Mouse (Mus musculus) ES-CJ7 (cell line): Measurements from ENCODE around the gene Ndufb7.
"Not testable (repeated sequence)": the region's sequence is repeated elsewhere in the genome, so short reads cannot be mapped to it uniquely, and the experiment has no call there.

Source experiments
- DNase-seq: peaks from one replicate; pipeline ENCODE4 v3.0.0; 2011; ENCODE audit warnings: low read depth, low spot score

The Ndufb7 gene

GRCm38 (mm10) chr8:83575561-83576515 is 9.4 kb downstream of the Ndufb7 start:
- DNase-seq = no peak

- no peak for DNase-seq
Measured at GRCm38 (mm10) chr8:83576516-83576895, 10.0 kb downstream of the Ndufb7 start.

DNA sequence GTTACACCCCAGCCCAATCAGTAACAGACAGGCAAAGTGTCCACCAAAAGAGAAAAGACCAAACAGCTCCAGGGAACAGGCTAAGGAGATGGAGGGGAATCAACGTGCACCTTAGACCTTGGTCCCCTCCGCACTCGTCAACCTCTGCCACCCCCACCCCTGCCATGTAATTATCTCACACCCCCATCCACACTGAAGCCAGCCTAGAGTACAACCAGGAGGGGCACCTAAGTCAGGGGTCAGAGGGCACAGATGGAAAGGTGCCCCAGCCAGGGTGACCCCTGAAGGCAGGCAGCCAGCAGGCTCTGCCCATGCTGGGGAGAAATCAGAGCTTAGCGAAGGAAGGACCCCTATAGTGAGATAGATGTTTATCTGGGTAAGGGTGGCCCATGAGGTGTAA is 10.4 kb downstream of the Ndufb7 start:
- no peak for DNase-seq

- DNase-seq = peak; percentile 54
Measured at GRCm38 (mm10) chr8:83577384-83577791, 10.9 kb downstream of the Ndufb7 start.

- DNase-seq = no peak
Measured at GRCm38 (mm10) chr8:83578131-83579055, 11.9 kb downstream of the Ndufb7 start.

- DNase-seq = no peak
Measured at GRCm38 (mm10) chr8:83579676-83580075, 13.2 kb downstream of the Ndufb7 start.

DNA sequence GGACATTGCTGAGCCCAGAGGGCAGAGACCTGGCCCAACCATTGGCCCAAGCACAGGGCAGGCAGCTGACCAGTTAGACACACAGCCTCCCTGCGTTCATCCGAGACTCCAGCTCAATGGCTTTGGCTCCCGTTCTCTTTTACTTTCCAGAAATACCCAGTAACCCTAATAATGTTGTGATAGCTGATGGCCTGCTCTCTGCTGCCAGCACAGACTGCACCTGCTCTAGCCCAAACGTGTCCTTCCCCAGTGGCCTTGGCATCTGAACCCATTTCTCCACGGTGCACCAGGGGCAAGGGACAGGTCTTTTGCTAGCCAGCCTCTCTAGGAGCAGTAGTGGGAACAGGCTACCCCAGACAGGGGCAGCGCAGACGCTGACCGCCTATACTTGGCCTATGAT is 14.4 kb downstream of the Ndufb7 start:
- no peak for DNase-seq

- DNase-seq = no peak
Measured at GRCm38 (mm10) chr8:83582226-83582625, 15.8 kb downstream of the Ndufb7 start.

DNA sequence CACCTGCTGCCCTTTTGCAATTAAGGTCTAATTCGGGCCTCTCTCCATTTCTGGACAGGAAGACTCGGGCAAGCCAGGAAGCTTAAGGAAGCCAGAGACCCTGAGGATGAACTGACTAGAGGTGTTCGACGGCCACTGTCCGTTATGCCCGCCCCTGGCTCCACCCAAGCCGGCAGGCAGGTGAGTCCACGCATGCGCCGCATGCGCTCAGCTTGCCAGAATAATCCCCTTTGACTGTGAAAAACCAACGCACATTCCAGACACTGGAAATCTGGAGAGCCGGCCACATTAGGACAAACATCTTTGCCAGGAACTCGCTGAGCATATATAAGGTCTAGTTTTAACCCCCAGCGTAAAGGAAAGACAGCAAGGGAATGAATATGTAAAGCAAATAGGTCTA is 16.8 kb downstream of the Ndufb7 start:
- no peak for DNase-seq

DNA sequence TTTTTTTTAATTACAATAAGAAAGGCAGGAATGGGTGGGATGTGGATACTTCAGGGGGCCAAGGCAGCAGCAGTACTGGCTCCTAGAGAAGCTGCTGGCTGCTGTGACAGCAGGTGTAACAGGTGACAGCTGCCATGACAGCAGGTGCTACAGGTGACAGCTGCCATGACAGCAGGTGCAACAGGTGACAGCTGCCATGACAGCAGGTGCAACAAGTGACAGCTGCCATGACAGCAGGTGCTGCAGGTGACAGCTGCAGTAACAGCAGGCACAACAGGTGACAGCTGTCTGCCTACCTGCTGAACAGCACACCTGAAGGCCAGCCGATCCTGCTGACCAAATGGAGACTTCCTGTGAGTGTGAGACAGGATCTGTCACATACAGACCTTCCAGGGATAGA is 18.3 kb downstream of the Ndufb7 start:
- DNase-seq = no peak

DNA sequence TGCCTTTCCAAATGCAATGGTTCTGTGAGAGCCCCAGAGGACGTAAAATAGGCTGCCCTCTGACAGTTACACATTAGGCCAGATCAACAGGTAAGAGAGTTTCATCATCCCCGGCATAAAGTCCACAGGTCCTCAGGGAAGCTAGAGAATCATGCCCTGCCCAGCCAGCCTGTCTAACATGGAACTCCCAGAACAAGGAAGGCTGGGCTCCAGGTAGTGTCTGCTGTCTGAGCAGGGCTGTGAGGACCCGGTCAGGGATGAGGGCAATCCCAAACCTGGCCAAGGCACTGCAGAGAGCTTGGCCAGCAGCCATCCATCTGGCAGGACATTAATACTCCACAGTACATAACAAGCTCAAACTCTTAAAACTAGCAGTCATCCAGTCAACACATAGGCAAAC is 18.9 kb downstream of the Ndufb7 start:
- DNase-seq = no peak

GRCm38 (mm10) chr8:83587644-83588043 is 21.2 kb downstream of the Ndufb7 start:
- DNase-seq = no peak

DNA sequence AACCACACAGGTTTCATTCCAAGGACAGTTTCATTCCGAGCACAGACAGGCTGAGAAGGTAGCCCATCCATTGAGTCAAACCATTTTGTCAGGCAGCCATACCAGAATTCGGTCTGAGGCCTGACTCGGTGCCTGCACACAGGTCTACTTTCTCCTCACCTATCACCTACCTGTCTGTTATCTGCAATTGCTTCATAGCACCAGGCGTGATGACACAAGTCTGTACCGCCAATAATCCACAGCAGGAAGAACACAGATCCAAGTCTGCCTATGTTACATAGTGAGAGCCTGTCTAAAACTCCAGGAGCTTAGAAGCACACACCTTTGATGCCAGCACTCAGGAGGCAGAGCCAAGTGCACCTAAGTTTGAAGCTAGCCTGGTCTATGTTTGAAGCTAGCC is 22.4 kb downstream of the Ndufb7 start:
- DNase-seq = no peak

DNA sequence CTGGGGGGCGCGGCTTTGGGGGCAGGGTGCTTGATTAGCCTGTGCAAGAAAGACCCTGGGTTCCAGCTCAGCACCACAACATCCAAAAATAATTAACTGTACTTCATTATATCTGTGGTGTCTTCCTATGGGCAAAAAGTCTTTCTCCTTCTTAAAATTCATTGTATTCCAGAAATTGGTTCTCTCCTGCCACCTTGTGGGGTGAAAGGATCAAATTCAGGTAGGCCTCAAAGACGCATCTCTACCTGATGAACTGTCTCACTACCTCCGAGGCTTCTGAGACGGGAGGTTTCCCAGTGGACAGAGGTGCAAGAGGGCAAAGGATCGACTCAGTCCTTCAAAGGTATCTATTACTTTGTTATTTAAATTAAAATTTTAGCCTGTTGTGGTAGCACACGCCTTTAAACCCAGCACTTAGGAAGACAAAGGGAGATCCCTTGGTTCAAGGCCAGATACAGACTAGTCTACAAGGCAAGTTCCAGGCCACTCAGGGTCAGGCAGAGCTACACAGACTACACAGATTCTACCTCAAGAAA is 24.1 kb downstream of the Ndufb7 start:
- DNase-seq = peak; percentile 70

- no peak for DNase-seq
Measured at GRCm38 (mm10) chr8:83592682-83593081, 26.2 kb downstream of the Ndufb7 start.

DNA sequence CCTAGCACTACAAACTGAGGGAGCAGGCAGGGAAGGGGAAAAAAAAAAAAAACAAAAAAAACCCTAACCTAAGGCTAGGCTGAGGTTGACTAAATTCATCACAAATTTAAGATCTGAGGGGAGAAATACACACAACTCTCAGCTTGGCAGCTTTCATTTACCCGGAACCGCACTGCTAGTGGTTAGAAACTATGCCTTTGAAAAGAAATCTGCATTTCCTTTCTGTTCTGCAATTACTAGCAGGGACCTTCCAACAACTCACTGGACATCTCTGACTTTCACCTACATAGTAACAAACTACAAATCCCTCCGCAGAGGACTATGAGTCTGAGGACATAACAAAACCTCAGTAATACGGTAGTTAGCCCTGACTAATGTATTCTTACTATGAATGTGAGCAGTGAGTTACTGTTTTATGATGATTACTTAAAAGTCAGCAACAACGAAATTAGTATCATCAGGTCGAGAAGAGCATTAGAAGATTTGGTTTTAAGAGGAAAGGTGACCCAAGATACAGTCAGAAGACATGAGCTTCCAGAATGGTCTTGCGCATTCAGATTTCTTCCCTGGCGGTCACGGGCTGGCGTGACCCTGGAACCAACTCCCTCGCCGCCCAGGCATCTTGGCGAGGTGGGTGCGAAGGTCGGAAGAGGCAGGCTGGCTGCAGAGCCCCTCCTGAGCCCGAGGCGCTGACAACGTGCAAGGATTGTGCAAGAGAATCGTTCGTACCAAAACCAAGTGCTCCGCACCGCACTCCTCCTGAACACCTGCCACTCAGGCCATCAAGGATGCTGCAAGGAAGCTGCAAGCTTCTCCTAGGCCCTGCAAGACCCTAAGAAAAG is 27.1 kb downstream of the Ndufb7 start:
- DNase-seq = no peak

GRCm38 (mm10) chr8:83594167-83595049 is 27.9 kb downstream of the Ndufb7 start:
- DNase-seq = peak; percentile 99

DNA sequence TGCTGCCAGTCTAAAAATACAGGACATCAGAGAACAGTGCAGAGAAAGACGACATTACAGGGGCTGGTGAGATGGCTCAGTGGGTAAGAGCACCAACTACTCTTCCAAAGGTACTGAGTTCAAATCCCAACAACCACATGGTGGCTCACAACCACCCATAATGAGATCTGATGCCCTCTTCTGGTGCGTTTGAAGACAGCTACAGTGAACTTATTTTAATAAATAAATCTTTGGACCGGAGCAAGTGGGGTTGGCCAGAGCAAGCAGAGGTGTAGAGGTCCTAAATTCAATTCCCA is 28.5 kb downstream of the Ndufb7 start:
- DNase-seq = not testable (repeated sequence)

DNA sequence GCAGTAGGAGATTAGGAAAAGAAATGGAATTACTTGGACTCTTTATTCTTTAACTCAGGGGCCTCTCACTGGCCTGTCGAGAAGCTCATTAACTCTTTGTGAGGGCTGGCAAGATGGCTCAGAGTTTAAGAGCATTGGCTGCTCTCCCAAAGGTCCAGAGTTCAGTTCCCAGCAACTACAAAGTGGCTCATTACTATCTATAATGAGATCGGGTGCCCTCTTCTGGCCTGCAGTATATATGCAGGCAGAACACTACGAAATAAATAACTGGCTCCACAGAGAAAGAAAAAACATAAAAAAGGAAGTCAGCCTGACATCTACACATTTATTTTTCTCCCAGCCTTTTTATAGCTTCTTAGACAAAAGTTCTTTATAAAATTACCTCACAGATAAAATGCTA is 29.9 kb downstream of the Ndufb7 start:
- peak; percentile 58 for DNase-seq

DNA sequence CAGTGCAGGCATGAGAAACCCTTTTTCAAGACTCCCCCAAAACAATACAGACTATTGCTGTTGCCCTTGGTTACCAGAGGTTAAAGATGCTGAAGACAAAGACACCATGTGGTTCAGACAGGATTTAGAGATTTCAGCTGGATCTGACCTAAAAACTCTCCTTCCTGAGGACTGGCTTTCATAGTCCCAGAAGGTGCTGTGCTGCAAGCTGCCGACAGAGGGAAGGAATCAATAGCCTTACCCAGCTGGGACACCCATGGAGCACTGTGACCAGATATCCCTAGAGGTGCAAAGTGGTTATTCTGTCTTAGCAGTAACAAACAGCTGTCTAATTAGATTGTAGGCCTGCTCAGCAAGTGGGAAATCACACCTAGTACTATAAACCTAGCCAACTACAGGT is 31.7 kb downstream of the Ndufb7 start:
- DNase-seq = peak; percentile 73
